Mouse (Mus musculus): ENCODE measurements around the gene Adcyap1r1. TPM values are rescaled to one million over a fixed set of nuclear protein-coding genes. Genes with fewer than 3 reads are reported as not detected.

The Adcyap1r1 gene
- polyA plus RNA-seq (2016; fragmentation: Nextera tagmentation; extraction: Ambion mirVana) = 31.4 and 32.4 TPM in 2 replicates

DNA sequence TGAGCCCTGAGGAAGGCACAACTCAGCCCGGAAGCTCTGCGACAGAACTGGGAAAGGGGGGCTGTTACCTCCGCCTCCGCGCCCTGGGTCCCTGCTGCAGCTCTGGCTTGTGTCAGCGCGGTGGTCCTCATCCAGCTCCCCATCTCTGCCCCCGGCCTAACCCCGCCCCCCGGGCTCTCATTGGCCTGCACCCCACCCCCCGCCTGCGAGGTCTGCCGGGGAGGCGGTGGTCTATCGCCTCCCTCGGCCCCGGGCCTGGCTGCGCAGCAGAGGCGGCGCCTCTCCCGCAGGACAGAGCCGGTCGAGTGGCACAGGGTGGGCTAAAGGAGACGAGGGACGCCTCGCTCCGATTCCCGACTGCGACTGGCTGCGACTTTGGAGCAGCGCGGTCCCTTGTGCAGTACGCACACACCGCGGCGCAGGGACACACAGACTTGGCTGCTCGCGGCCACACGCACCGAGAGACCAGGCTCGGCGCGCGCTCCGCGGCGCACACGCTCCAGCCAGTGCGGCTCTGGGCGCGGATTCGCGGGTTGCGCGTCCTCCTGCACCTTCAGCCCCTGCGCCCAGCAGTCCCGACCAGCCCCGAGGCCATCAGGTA is at the start of gene Adcyap1r1:
TSS of gene Adcyap1r1 (plus strand) at position 208 of the 601 bp plus-strand sequence.
- WGBS = under 1% methylated on average over 58 of the region's 58 CpGs
- peaks cover 75% of the 10 kb centered on the region for H3K27me3 ChIP-seq (ENCODE audit: insufficient read depth, poor library complexity, severe bottlenecking)
- H3K36me3 ChIP-seq = 0 out of 2 replicates have a peak, but pooled peaks cover 5% of the 10 kb centered on the region
- DNase-seq (ENCODE audit: low spot score) = peak; percentile 84
- H3K4me3 ChIP-seq = peak within 1 kb of the TSS; percentile 71
- H3K4me1 ChIP-seq (replicated peaks) = peaks cover 84% of the 10 kb centered on the region
- peak within 1 kb of the TSS; percentile 89 for H3K27ac ChIP-seq
- no peaks in the 10 kb centered on the region for H3K9me3 ChIP-seq

GRCm38 (mm10) chr6:55402041-55402776 is 49.6 kb upstream of the Adcyap1r1 start:
- H3K9me3 ChIP-seq = no peaks in the 10 kb centered on the region
- 0 out of 2 replicates have a peak overlapping the region, but pooled peaks have one; percentile 0 for H3K27ac ChIP-seq

DNA sequence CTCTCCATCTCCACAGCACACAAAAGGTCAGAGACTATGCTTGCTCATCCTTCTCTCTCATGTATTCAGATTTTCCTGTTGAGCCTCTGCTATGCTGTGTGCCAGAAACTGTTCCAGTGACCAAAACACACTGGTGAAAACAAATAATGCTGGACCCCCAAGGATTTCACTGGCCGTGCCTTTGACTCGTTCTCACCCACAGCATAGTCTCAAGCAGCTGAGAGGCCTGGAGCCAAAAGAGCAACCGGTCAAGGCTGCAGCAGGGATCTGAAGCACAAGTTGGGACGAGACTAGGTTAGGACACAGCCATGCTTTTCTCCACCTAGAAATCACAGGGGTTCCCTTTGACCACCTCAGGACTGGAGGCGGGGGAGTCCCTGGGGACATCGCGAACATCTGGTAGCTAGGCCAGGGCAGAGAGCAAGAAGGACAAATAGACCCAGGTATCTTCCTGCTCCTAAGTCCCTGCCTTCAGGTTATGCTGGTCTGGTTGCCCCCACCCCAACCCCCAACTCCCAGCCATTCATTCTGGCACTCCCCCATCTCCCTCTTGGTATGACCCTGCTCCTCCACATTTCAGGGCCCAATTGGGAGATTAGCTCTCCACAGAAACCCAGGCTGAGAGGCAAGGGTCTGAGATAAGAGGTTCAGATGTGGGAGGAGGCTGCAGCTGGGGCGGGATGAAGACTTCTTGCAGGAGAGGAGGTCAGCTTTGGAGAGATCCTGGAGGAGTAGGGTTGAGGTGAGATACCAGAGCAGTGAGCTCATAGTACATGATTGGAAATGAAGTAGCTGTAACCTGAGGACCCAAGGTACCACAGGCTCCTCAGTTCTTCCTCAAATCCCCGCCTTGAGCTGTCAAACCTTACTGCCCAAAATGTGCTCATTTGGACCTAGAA is 48.1 kb upstream of the Adcyap1r1 start:
- no peaks in the 10 kb centered on the region for H3K36me3 ChIP-seq
- H3K4me1 ChIP-seq (replicated peaks) = peaks cover 12% of the 10 kb centered on the region; the same call in 1 of the 2 replicates
- WGBS = 77% methylated on average over 9 of the region's 9 CpGs
- no peak overlapping the region for H3K4me3 ChIP-seq
- 0 out of 2 replicates have a peak, but pooled peaks cover 3% of the 10 kb centered on the region for H3K27me3 ChIP-seq (ENCODE audit: insufficient read depth, poor library complexity, severe bottlenecking)
- H3K27ac ChIP-seq = no peak overlapping the region
- DNase-seq (ENCODE audit: low spot score) = no peak
- H3K9me3 ChIP-seq = no peaks in the 10 kb centered on the region

More at GRCm38 (mm10) chr6:55402041-55402776, 49.6 kb upstream of the Adcyap1r1 start:
- Histone ChIP-seq H3K27me3 (ENCODE audit: insufficient read depth, poor library complexity, severe bottlenecking) (peaks cover 10% of the 10 kb centered on the region; the same call in 1 of the 2 replicates), H3K4me1 (replicated peaks) (peaks cover 8% of the 10 kb centered on the region), H3K4me3 (no peak overlapping the region), H3K36me3 (no peaks in the 10 kb centered on the region)
- 78% methylated on average over 9 of the region's 9 CpGs for WGBS
- DNase-seq (ENCODE audit: low spot score) = no peak

DNA sequence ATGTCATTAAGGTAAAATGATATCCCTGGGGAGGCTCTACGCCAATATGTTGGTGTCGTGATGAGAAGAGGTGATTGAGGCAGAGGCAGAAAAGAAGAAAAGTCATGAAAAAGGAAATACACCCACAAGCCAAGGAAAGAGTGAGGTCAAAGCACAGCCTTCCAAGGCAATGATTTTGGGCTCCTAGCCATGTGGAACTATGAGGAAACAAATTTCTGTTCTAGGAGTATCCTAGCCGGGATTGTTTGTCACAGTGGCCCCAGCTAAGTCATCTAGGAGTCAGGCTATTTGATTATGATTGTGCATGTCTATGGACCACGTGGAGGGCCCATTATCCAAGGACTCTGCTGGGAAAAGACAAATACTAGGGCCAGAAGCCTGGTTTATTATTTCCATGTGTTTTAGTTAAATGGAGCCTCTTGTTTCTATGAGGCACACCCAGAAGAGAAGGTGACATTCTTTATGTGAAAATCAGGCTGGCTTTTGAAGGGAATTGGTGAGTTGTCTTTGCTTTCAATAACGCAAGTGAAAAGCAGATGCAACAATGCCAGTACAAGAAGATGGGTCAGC is 47.3 kb upstream of the Adcyap1r1 start:
- H3K9me3 ChIP-seq = no peaks in the 10 kb centered on the region
- peaks cover 12% of the 10 kb centered on the region; the same call in 1 of the 2 replicates for H3K4me1 ChIP-seq (replicated peaks)
- no peak overlapping the region for H3K4me3 ChIP-seq
- 80% methylated on average over 5 of the region's 5 CpGs for WGBS
- no peaks in the 10 kb centered on the region for H3K36me3 ChIP-seq
- 0 out of 2 replicates have a peak, but pooled peaks cover 3% of the 10 kb centered on the region for H3K27me3 ChIP-seq (ENCODE audit: insufficient read depth, poor library complexity, severe bottlenecking)
- DNase-seq (ENCODE audit: low spot score) = no peak
- no peak overlapping the region for H3K27ac ChIP-seq

GRCm38 (mm10) chr6:55407345-55407744 is 44.4 kb upstream of the Adcyap1r1 start:
- peaks cover 19% of the 10 kb centered on the region; the same call in 1 of the 2 replicates for H3K4me1 ChIP-seq (replicated peaks)
- no peak for DNase-seq (ENCODE audit: low spot score)
- no peaks in the 10 kb centered on the region for H3K9me3 ChIP-seq
- H3K27me3 ChIP-seq (ENCODE audit: insufficient read depth, poor library complexity, severe bottlenecking) = no peaks in the 10 kb centered on the region
- WGBS = 87% methylated on average over 4 of the region's 4 CpGs
- H3K27ac ChIP-seq = no peak overlapping the region
- no peaks in the 10 kb centered on the region for H3K36me3 ChIP-seq
- H3K4me3 ChIP-seq = no peak overlapping the region

- Histone ChIP-seq H3K4me1 (replicated peaks) (peaks cover 14% of the 10 kb centered on the region; the same call in 1 of the 2 replicates), H3K9me3 (no peaks in the 10 kb centered on the region), H3K36me3 (no peaks in the 10 kb centered on the region), H3K27me3 (ENCODE audit: insufficient read depth, poor library complexity, severe bottlenecking) (no peaks in the 10 kb centered on the region), H3K27ac (no peak overlapping the region), H3K4me3 (no peak overlapping the region)
- WGBS = 58% methylated on average over 7 of the region's 7 CpGs
- DNase-seq (ENCODE audit: low spot score) = no peak
Measured at GRCm38 (mm10) chr6:55410119-55410775, 41.5 kb upstream of the Adcyap1r1 start.

GRCm38 (mm10) chr6:55410977-55411376 is 40.8 kb upstream of the Adcyap1r1 start:
- Histone ChIP-seq H3K36me3 (no peaks in the 10 kb centered on the region), H3K4me1 (replicated peaks) (peaks cover 14% of the 10 kb centered on the region; the same call in 1 of the 2 replicates), H3K4me3 (no peak overlapping the region), H3K27me3 (ENCODE audit: insufficient read depth, poor library complexity, severe bottlenecking) (no peaks in the 10 kb centered on the region), H3K27ac (no peak overlapping the region), H3K9me3 (no peaks in the 10 kb centered on the region)
- no peak for DNase-seq (ENCODE audit: low spot score)
- WGBS = 85% methylated on average over 5 of the region's 5 CpGs

- 67% methylated on average over 5 of the region's 5 CpGs for WGBS
- no peak overlapping the region for H3K27ac ChIP-seq
- DNase-seq (ENCODE audit: low spot score) = peak; percentile 22
- H3K27me3 ChIP-seq (ENCODE audit: insufficient read depth, poor library complexity, severe bottlenecking) = no peaks in the 10 kb centered on the region
- H3K9me3 ChIP-seq = no peaks in the 10 kb centered on the region
- peaks cover 19% of the 10 kb centered on the region for H3K4me1 ChIP-seq (replicated peaks)
- no peaks in the 10 kb centered on the region for H3K36me3 ChIP-seq
- no peak overlapping the region for H3K4me3 ChIP-seq
Measured at GRCm38 (mm10) chr6:55416202-55416601, 35.6 kb upstream of the Adcyap1r1 start.

DNA sequence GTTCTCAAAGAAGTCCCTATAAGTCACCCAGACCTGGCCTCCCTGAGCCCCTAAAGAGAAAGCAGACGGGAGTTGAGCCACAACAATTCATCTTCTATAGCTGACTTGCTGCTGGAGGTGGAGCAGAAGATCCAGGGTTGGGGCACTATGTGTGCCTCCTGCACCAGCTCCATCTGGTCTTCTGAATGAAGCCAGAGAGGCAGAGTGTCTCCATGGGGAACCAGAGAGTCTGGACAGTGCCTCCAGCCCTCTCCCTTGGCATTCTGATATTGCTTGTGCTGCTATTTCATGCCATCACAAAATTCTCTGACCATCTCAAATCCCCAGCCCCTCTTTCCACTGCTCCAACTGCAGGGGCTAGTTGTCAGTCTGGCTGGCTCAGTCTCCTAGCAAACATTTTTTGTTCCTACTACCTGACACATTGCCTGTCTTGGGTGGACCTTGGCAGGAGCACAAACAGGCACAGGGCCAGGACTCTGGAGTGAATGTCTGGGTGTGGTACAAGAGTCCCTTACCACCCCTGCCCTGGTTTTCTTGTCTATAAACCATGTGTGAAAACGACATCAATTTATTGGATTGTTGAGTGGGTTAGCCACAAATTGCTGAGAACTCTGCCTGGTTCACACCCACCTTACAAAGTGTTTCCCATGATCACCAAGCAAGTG is 32.9 kb upstream of the Adcyap1r1 start:
- peaks cover 7% of the 10 kb centered on the region; the same call in 1 of the 2 replicates for H3K27me3 ChIP-seq (ENCODE audit: insufficient read depth, poor library complexity, severe bottlenecking)
- no peak for DNase-seq (ENCODE audit: low spot score)
- H3K4me1 ChIP-seq (replicated peaks) = peaks cover 31% of the 10 kb centered on the region
- no peak overlapping the region for H3K27ac ChIP-seq
- no peak overlapping the region for H3K4me3 ChIP-seq
- 72% methylated on average over 2 of the region's 2 CpGs for WGBS
- no peaks in the 10 kb centered on the region for H3K36me3 ChIP-seq
- H3K9me3 ChIP-seq = no peaks in the 10 kb centered on the region

DNA sequence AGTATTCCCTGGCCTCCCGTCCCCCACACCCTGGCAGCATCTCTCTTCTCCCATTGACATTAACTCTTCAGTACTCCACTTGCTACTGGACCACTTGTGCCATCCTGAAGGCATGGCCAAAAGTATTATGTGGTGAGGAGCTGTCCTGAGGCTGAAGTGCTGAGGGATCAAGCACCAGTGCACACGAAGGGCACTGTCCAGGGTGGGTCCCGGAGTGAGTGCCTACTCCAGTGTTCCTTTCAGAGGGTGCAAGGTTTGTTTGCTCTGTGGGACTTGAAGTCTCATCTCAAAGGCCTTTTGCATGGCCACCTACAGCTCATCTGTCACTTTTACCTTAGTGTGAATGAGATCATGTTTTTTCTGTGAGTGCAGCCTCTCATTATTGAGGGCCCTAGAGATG is 31.4 kb upstream of the Adcyap1r1 start:
- peak overlapping the region; percentile 84 for H3K27ac ChIP-seq
- WGBS = 71% methylated on average over 3 of the region's 3 CpGs
- no peak overlapping the region for H3K4me3 ChIP-seq
- no peak for DNase-seq (ENCODE audit: low spot score)
- no peaks in the 10 kb centered on the region for H3K9me3 ChIP-seq
- peaks cover 7% of the 10 kb centered on the region; the same call in 1 of the 2 replicates for H3K27me3 ChIP-seq (ENCODE audit: insufficient read depth, poor library complexity, severe bottlenecking)
- no peaks in the 10 kb centered on the region for H3K36me3 ChIP-seq
- H3K4me1 ChIP-seq (replicated peaks) = peaks cover 31% of the 10 kb centered on the region

DNA sequence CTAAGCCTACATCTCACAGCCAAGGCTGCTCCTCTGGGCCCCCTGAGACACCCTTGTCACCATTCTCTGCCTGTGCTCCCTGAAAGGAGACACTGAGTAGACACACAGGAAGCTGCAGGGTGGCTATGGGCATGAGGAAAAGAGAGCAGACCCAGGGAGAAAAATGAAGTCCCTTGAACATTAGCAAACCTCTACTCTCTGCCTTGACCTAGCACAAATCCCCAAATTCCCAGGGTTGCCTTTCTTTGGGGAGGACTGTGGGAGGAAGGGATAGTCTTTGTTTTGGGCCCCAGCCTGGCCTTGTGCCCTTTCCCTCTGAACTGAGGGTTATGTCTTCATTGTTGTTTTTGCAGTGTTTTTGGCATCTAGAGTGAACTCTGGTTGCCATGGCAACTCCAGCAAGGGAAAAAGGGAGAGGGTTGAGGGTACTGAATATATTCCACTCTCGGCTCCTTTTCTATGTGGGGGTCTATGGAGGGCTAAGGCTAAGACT is 30.9 kb upstream of the Adcyap1r1 start:
- H3K36me3 ChIP-seq = no peaks in the 10 kb centered on the region
- H3K4me3 ChIP-seq = no peak overlapping the region
- H3K27me3 ChIP-seq (ENCODE audit: insufficient read depth, poor library complexity, severe bottlenecking) = peaks cover 7% of the 10 kb centered on the region; the same call in 1 of the 2 replicates
- WGBS = 20% methylated on average over 1 of the region's 1 CpGs
- DNase-seq (ENCODE audit: low spot score) = peak; percentile 70
- no peaks in the 10 kb centered on the region for H3K9me3 ChIP-seq
- peaks cover 31% of the 10 kb centered on the region for H3K4me1 ChIP-seq (replicated peaks)
- peak overlapping the region; percentile 84 for H3K27ac ChIP-seq

Data from hindbrain, embryonic 10.5 days (tissue).